Mouse (Mus musculus) kidney, postnatal 0 days (tissue): ENCODE measurements around the gene Tmem60. TPM values are rescaled to one million over a fixed set of nuclear protein-coding genes. Genes with fewer than 3 reads are reported as not detected.

ENCODE experiments used
- ATAC-seq: fragments of 200-750 bp; cut with Nextera tagmentation; replicated peaks from 2 replicates; pipeline ENCODE4 v1.8.0; 2017; ENCODE audit warnings: low read depth, moderate number of reproducible peaks, moderate TSS enrichment, moderate library complexity; ENCODE audit not compliant: low FRiP score
- DNase-seq: peaks from one replicate; pipeline ENCODE4 v3.0.0-alpha.2; 2016; ENCODE audit warnings: low spot score
- H3K27ac ChIP-seq: fragments of 300-500 bp; sonication (generic); 2 replicates; pipeline ENCODE4 v1.5.1; 2014; ENCODE audit warnings: mild to moderate bottlenecking
- H3K27me3 ChIP-seq: fragments of 300-500 bp; sonication (generic); 2 replicates; pipeline ENCODE4 v1.6.1; 2014; ENCODE audit warnings: low read length, mixed read lengths; ENCODE audit not compliant: insufficient read depth
- H3K36me3 ChIP-seq: fragments of 300-500 bp; sonication (generic); 2 replicates; pipeline ENCODE4 v1.6.1; 2014; ENCODE audit warnings: low read length, mixed read lengths; ENCODE audit not compliant: insufficient read depth
- H3K4me1 ChIP-seq: fragments of 300-500 bp; sonication (generic); replicated peaks from 2 replicates; pipeline ENCODE4 v1.6.1; 2014; ENCODE audit warnings: antibody characterized with exemption, low read length, mixed read lengths; ENCODE audit not compliant: insufficient read depth
- H3K4me2 ChIP-seq: fragments of 300-500 bp; sonication (generic); 2 replicates; pipeline ENCODE4 v1.6.1; 2014; ENCODE audit warnings: mild to moderate bottlenecking, low read length, moderate library complexity, mixed read lengths
- H3K4me3 ChIP-seq: fragments of 300-500 bp; sonication (generic); replicated peaks from 2 replicates; pipeline ENCODE4 v1.5.1; 2014; ENCODE audit warnings: low read depth, low read length
- H3K9ac ChIP-seq: fragments of 300-500 bp; sonication (generic); 2 replicates; pipeline ENCODE4 v1.6.1; 2014; ENCODE audit warnings: low read depth, low read length
- H3K9me3 ChIP-seq: fragments of 300-500 bp; sonication (generic); replicated peaks from 2 replicates; pipeline ENCODE4 v1.6.1; 2016; ENCODE audit warnings: low read length, inconsistent platforms, mixed read lengths
- CTCF ChIP-seq: IDR thresholded peaks from 2 replicates; pipeline ENCODE4 v1.5.1; 2016; ENCODE audit warnings: antibody characterized with exemption, low read depth, mild to moderate bottlenecking, moderate library complexity
- WGBS: fragments of 180-500 bp; shearing (Covaris S2); extraction: QIAGEN DNeasy Blood & Tissue Kit; methylation state at CpG from one replicate; pipeline ENCODE4 v1.1.7; 2014; 5-methylcytosine and 5-hydroxymethylcytosine counted together
- polyA plus RNA-seq: library from polyadenylated mRNA; unstranded; fragments of >200 nt; fragmentation: Nextera tagmentation; extraction: Ambion mirVana; gene quantifications from 2 replicates; pipeline ENCODE4 v1.2.1, GENCODE M21; 2015

The Tmem60 gene
- polyA plus RNA-seq, 1 experiment from 2014 or later: 68.7 TPM

DNA sequence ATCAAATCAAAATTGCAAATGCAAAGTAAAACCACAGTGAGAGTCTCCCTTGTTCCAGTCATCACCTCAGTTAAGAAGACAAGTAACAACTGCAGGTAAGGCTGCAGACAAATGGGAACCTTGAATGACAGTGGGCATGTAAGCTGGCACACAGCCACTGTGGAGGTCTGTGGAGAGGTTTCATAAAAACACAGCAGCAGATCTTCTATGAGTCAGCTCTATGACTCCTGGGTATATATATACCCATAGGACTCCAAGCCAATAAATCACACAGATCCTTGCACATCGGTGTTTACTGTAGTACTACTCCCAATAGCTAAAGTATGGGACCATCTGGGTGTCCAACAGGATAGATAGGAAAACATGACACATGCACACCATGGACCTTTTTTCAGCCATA lies 8.8 kb upstream of the Tmem60 start:
- Histone ChIP-seq H3K36me3 (no peaks in the 10 kb centered on the region), H3K4me3 (no peak overlapping the region), H3K27ac (0 out of 2 replicates have a peak overlapping the region, but pooled peaks have one; percentile 8), H3K27me3 (no peaks in the 10 kb centered on the region), H3K4me1 (0 out of 2 replicates have a peak, but pooled peaks cover 3% of the 10 kb centered on the region), H3K9ac (no peak overlapping the region), H3K4me2 (no peak overlapping the region), H3K9me3 (no peaks in the 10 kb centered on the region)
- WGBS: 48% methylated on average over 1 of the region's 1 CpGs
- DNase-seq: no peak
- no peak for ATAC-seq
- no peak for TF ChIP-seq CTCF

DNA sequence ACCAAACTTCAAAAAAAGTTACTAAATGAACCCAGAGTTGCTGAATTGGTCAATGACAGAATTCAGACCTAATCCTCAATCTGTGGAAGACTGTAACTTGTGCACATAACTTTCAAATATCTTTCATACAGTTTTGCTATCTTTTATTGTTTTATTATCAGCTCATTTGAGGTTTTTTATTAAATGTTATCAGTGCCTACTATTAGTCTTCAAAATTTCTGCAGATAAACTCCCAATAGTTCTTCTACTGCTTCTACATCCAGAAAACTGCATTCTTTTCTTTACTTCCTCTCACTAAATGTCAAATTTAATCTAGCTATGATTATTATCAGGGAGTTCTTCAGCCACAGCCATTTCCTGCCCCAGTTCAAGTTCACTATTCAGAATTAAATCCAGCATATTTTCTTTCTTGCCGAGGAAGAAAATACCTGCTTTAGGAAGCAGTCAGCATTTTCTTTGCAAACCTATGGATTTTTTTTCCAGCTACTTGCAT lies 5.0 kb upstream of the Tmem60 start:
- H3K4me1 ChIP-seq: 0 out of 2 replicates have a peak, but pooled peaks cover 3% of the 10 kb centered on the region
- no peak for DNase-seq
- WGBS: 37% methylated on average over 1 of the region's 1 CpGs

DNA sequence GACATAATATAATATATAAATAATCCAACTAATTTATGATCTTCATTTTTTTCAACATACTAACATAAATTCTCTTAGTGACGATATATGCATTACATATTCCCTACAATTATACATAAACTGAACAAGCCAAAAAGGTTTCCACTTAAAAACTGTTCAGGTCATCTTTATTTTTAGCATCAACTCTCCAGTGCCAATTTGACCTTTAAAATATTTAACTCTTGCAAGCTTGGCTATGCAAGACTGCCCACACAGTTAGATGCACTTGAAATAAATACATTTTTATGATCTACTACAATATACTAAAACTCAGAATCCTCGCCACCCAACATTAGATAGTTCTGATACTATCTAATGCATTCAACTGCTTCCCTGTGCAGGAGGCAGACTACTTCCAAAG lies 1.6 kb upstream of the Tmem60 start:
- Histone ChIP-seq H3K27ac (no peak overlapping the region), H3K9ac (no peak overlapping the region), H3K9me3 (no peaks in the 10 kb centered on the region), H3K4me2 (peak overlapping the region; percentile 70), H3K4me1 (peaks cover 9% of the 10 kb centered on the region; the same call in 1 of the 2 replicates), H3K36me3 (no peaks in the 10 kb centered on the region), H3K4me3 (peak overlapping the region; percentile 92), H3K27me3 (no peaks in the 10 kb centered on the region)
- no peak for TF ChIP-seq CTCF
- ATAC-seq: no peak
- DNase-seq: no peak
- 56% methylated on average over 2 of the region's 2 CpGs for WGBS

More for the DNA sequence above, 5.0 kb upstream of the Tmem60 start:
- no peak overlapping the region for H3K27ac ChIP-seq
- no peak for ATAC-seq
- H3K4me2 ChIP-seq: no peak overlapping the region
- H3K27me3 ChIP-seq: no peaks in the 10 kb centered on the region
- H3K36me3 ChIP-seq: no peaks in the 10 kb centered on the region
- H3K4me3 ChIP-seq: no peak overlapping the region
- TF ChIP-seq CTCF: no peak
- H3K9ac ChIP-seq: no peak overlapping the region
- H3K9me3 ChIP-seq: no peaks in the 10 kb centered on the region

DNA sequence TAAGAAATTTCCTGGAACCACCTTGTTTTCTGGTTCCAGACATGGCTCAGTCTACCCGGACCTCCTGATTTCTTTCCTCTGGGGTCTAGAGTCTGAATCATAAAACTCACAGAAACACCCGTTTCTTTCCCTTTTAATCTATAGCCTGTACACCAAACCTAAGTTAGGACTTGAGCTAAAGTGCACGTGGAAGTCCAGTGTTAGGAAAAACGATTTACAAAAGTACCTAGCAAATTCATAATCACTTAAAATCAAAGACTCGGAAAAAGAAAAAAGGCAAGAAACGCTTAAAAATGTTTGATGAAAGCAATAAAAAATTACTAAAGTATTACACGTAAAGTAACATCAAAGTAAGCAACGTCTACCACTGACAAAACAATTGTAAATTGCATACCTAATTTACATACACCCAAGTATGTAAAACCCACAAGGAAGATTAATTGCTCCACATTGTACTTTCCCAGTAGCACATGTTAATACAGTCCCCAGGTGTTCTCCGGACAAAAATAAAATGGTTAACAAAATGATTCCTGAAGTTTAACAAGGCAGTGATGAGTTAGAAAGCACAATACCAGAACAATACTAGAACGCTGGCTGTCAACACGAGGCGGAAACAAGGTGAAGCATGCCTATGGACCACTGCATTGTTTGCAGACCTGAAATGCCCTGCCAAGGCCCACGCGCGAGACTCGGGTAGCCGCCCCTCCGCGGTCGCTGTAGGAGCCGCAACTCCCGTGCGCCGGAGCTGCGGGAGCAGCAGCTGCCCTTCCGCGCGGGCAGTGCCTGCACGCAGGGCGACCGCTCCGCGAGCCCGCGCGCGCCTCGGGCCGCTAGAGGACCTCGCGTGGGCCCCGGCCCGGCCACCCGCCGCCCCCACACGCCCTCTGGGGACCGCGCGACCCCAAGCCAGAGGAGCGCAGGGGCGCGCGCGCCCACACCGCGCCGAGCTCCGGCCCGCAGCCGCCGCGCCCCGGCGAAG lies 905 bp upstream of the Tmem60 start:
- H3K4me3 ChIP-seq: peak overlapping the region; percentile 92
- no peaks in the 10 kb centered on the region for H3K36me3 ChIP-seq
- peak overlapping the region; percentile 70 for H3K4me2 ChIP-seq
- H3K27me3 ChIP-seq: no peaks in the 10 kb centered on the region
- DNase-seq (peak; percentile 47), ATAC-seq (peak; percentile 33; the same call in 1 of the 2 replicates)
- peaks cover 9% of the 10 kb centered on the region; the same call in 1 of the 2 replicates for H3K4me1 ChIP-seq
- no peaks in the 10 kb centered on the region for H3K9me3 ChIP-seq
- peak overlapping the region; percentile 96 for H3K27ac ChIP-seq
- TF ChIP-seq CTCF: no peak; the same call in 1 of the 2 replicates
- peak overlapping the region; percentile 85 for H3K9ac ChIP-seq
- 1% methylated on average over 55 of the region's 64 CpGs for WGBS

DNA sequence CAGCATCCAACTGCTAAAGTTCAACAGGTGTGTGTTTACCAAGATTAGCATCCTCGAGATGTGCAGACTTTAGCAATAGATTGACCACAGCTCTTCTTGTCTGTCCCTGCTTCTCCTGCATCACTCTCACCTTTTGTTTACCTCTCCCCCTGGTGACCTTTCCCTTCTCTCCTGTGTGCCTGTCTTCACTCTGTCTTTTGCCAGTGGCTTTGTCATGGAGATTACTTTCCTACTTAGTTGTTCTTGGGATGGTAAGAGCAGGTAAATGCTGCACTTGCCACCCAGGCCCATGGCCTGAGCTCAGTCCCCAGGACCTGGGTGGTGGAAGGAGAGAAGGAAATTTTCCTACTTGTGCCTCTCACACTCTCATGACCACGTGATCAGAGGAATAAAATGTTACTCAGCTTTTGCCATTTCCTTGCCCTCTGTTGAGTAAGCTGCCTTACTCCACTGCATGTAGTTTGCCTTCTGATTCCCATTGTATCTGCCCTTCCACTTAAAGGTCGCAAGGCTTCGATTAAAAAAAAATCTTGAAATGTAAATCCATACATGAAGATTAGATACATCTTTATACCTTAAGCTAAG lies 2.1 kb downstream of the Tmem60 start:
- Histone ChIP-seq H3K4me3 (no peak overlapping the region), H3K9me3 (no peaks in the 10 kb centered on the region), H3K4me1 (peaks cover 6% of the 10 kb centered on the region; the same call in 1 of the 2 replicates), H3K4me2 (peak overlapping the region; percentile 80; the same call in 1 of the 2 replicates), H3K9ac (no peak overlapping the region), H3K36me3 (no peaks in the 10 kb centered on the region), H3K27ac (no peak overlapping the region), H3K27me3 (no peaks in the 10 kb centered on the region)
- TF ChIP-seq CTCF: no peak
- ATAC-seq: no peak
- WGBS: 83% methylated on average over 4 of the region's 4 CpGs
- no peak for DNase-seq
